Mouse (Mus musculus) T-cell, adult 2 months (primary cell): ENCODE data around the gene Gm11937.

Experiments used
- DNase-seq: peaks from one replicate; pipeline ENCODE4 v3.0.0; 2022; ENCODE audit warnings: low spot score

Gm11937 gene

GRCm38 (mm10) chr11:99581051-99581450 is 28.9 kb downstream of the Gm11937 start:
- DNase-seq: no peak

- no peak for DNase-seq
These were observed 29.4 kb downstream of the Gm11937 start, which contains the start of gene Krtap1-5 for GRCm38 (mm10) chr11:99580636-99581035. Gene Krtap1-5, minus strand, starts transcription at chr11:99581016.

GRCm38 (mm10) chr11:99574106-99574505 is 35.9 kb downstream of the Gm11937 start:
- peak; percentile 33 for DNase-seq

- DNase-seq: no peak
These were observed 36.8 kb downstream of the Gm11937 start for GRCm38 (mm10) chr11:99573164-99573563.

GRCm38 (mm10) chr11:99566530-99566929 is 43.5 kb downstream of the Gm11937 start, which contains the start of gene Krtap3-1:
Gene Krtap3-1, minus strand, starts transcription at chr11:99566630.
- no peak for DNase-seq

- no peak for DNase-seq
These were observed 47.4 kb downstream of the Gm11937 start for GRCm38 (mm10) chr11:99562580-99562979.
